Mouse (Mus musculus) liver, adult 2 months (tissue): ENCODE data around the gene Nrm. TPM values are rescaled to one million over a fixed set of nuclear protein-coding genes. Genes with fewer than 3 reads are reported as not detected.
A peak's percentile ranks its signal among the peaks of the same experiment; 100 is the strongest.

ENCODE experiments used
- DNase-seq: peaks from one replicate; pipeline ENCODE4 v3.0.0-alpha.2; 2011; ENCODE audit warnings: low read depth, low spot score; ENCODE audit errors: extremely low read depth
- H3K27ac ChIP-seq: fragments of 200-500 bp; replicated peaks from 2 replicates; pipeline ENCODE4 v1.5.1; 2012; ENCODE audit warnings: low read depth, mild to moderate bottlenecking, control low read depth, inconsistent platforms, low read length; ENCODE audit not compliant: insufficient read depth
- H3K27me3 ChIP-seq: fragments of 200-500 bp; 2 replicates; pipeline ENCODE4 v1.6.1; 2012; ENCODE audit warnings: mild to moderate bottlenecking, moderate library complexity, low read length, inconsistent platforms; ENCODE audit not compliant: control insufficient read depth, insufficient read depth
- H3K36me3 ChIP-seq: fragments of 200-500 bp; 2 replicates; pipeline ENCODE4 v1.6.1; 2012; ENCODE audit warnings: low read length, inconsistent platforms; ENCODE audit not compliant: control insufficient read depth, insufficient read depth
- H3K4me1 ChIP-seq: fragments of 200-500 bp; 2 replicates; pipeline ENCODE4 v1.6.1; 2011; ENCODE audit warnings: low read length; ENCODE audit not compliant: control insufficient read depth, insufficient read depth
- H3K4me3 ChIP-seq: fragments of 200-500 bp; 2 replicates; pipeline ENCODE4 v1.5.1; 2011; ENCODE audit warnings: low read depth, mild to moderate bottlenecking, control low read depth, low read length, moderate library complexity; ENCODE audit not compliant: insufficient read depth
- H3K79me2 ChIP-seq: fragments of 200-500 bp; 2 replicates; pipeline ENCODE4 v1.6.1; 2012; ENCODE audit warnings: inconsistent platforms, mild to moderate bottlenecking, low read length, moderate library complexity; ENCODE audit not compliant: control insufficient read depth, insufficient read depth
- H3K9ac ChIP-seq: fragments of 200-500 bp; 2 replicates; pipeline ENCODE4 v1.6.1; 2012; ENCODE audit warnings: low read depth, mild to moderate bottlenecking, control low read depth, inconsistent platforms, low read length
- CTCF ChIP-seq: fragments of 200-500 bp; IDR thresholded peaks from 2 replicates; pipeline ENCODE4 v1.5.1; 2011; ENCODE audit warnings: low read depth, low read length, control low read depth
- POLR2A ChIP-seq: fragments of 200-500 bp; IDR thresholded peaks from 2 replicates; pipeline ENCODE4 v1.6.1; 2011; ENCODE audit warnings: low read length, control low read depth; ENCODE audit not compliant: insufficient read depth; ENCODE audit errors: extremely low read depth
- WGBS: fragments of 180-500 bp; shearing (Covaris S2); methylation state at CpG from one replicate; pipeline ENCODE4 v1.1.7; 2018; 5-methylcytosine and 5-hydroxymethylcytosine counted together
- polyA plus RNA-seq: library from polyadenylated mRNA; depleted of rRNA; stranded (reverse); fragments of >200 nt; gene quantifications from 2 replicates; pipeline ENCODE4 v1.2.3, GENCODE M21; 2012
- total RNA-seq: library from RNA; depleted of rRNA; stranded (reverse); fragments of >200 nt; gene quantifications from 2 replicates; pipeline ENCODE4 v1.2.3, GENCODE M21; 2014

Gene Nrm
- total and polyA plus RNA-seq, 2 experiments: 0.18 to 2.4 TPM

DNA sequence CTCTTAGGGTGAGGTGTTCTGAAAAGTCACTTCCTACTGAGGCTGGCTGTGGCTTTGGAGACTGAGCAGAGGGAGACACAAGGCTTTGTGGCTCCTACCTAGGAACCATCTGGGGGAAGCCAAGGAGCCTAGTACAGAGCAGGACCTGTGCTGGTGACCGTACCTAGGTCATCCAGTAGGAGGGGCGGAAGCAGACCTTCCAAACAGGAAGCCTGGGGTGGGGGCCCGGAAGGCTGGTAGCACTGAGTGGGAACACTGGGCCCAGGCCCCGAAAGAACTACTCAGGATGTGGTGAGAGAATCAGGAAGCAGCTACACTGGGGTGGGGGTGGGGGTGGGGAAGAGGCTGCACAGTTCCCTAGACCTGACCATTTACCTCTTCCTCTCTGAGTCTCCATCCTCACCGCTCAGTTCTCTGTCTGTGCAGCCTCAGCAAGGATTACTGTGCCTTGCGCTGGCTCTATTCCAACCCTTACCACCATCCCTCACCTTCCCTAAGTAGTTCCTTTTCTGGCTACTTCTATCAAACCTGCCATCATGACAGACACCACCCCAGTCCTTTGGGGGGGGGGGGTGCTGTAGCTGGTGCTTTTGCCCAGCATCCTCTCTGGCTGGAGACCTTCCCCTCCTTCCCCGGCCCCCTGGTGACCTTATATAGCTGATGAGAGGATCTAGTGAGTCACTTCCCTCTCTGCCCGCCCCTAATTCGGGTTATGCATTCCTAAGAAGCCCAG lies 9.2 kb downstream of the Nrm start:
- Histone ChIP-seq H3K4me3 (peak overlapping the region; percentile 13), H3K79me2 (no peaks in the 10 kb centered on the region), H3K27ac (peak overlapping the region; percentile 81), H3K36me3 (no peaks in the 10 kb centered on the region), H3K9ac (peak overlapping the region; percentile 19; the same call in 1 of the 2 replicates), H3K27me3 (peaks cover 6% of the 10 kb centered on the region; the same call in 1 of the 2 replicates), H3K4me1 (peaks cover 6% of the 10 kb centered on the region)
- TF ChIP-seq CTCF (no peak), POLR2A (no peak)
- DNase-seq: peak; percentile 24
- WGBS: 70% methylated on average over 9 of the region's 9 CpGs

DNA sequence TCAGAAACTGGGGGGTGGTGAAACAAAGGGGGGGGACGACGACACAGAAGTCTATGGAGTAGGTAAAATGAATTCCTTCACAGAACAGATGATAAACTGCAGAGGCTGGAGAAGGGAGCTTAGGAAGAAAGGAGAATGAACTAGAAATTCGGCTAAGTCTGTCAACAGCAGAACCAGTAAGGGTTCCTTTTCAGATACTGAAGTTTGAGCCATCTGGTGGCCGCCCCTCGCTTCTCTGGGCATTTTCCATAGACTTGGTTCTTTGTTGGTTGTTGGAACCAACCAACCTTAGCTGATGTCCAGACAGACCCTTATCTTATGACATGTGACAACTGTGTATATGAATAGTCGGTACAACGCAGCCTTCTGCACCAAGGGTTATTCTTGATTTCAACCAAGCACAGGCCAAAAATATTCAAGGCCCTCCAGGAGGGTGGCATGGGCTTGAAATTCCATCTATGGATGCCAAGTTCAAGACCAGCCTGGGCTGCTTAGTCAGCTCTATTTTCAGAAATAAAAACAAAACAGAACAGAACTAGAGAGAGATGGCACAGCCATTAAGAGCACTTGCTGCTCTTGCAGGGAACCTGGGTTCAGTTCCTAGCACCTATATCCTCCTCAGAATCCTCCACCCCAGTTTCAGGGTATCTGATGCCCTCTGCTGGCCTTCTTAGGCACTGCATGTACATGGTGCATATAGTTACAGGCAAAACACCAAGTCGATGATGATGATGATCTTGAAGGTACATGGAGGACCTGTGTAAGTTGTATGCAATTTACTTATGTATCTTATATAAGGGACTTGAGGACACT lies 10.0 kb downstream of the Nrm start:
- TF ChIP-seq CTCF (peak; percentile 26; the same call in 1 of the 2 replicates), POLR2A (no peak)
- Histone ChIP-seq H3K4me3 (no peak overlapping the region), H3K79me2 (no peaks in the 10 kb centered on the region), H3K27me3 (no peaks in the 10 kb centered on the region; the same call in 1 of the 2 replicates), H3K27ac (peak overlapping the region; percentile 79), H3K9ac (no peak overlapping the region), H3K4me1 (peaks cover 5% of the 10 kb centered on the region), H3K36me3 (no peaks in the 10 kb centered on the region)
- 69% methylated on average over 8 of the region's 8 CpGs for WGBS
- no peak for DNase-seq

DNA sequence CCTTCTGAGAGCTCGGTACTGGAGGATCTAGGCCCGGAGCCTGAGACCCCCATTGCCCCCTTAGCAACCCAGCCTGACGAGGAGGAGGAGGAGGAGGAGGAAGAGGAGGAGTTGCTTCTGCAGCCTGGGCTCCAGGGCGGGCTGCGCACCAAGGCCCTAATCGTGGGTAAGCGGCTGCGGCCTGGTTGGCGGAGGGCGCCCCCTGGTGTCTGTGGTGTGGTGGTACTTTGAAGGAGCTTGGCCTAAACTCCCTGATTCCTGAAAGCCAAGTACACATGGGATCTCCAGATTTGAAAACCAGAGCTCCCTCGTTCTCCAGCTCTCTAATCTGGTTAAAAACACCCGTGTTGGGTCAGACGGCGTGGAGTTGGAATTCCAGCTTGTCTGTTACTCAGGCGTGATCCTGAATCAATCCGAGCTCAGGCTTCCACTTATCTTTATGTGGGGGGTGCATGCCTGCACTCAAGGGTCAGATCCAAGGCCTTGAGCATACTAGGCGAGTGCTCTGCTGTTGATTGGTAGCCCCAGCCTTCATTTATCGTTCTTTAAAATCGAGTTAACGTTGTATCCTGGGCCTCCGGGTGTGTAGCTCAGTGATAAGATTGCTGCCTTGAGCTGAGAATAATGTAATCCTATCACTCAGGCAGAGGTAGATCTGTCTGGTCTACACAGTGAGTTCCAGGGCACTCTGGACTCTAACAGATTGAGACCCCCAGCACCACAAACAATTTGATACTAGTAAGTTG lies 12.8 kb downstream of the Nrm start:
- Histone ChIP-seq H3K79me2 (no peaks in the 10 kb centered on the region), H3K27me3 (no peaks in the 10 kb centered on the region), H3K4me1 (peaks cover 5% of the 10 kb centered on the region), H3K4me3 (no peak overlapping the region), H3K27ac (no peak overlapping the region), H3K9ac (no peak overlapping the region), H3K36me3 (no peaks in the 10 kb centered on the region)
- peak; percentile 50 for DNase-seq
- peak; percentile 94 for TF ChIP-seq CTCF
- TF ChIP-seq POLR2A: no peak
- WGBS: 24% methylated on average over 21 of the region's 21 CpGs

DNA sequence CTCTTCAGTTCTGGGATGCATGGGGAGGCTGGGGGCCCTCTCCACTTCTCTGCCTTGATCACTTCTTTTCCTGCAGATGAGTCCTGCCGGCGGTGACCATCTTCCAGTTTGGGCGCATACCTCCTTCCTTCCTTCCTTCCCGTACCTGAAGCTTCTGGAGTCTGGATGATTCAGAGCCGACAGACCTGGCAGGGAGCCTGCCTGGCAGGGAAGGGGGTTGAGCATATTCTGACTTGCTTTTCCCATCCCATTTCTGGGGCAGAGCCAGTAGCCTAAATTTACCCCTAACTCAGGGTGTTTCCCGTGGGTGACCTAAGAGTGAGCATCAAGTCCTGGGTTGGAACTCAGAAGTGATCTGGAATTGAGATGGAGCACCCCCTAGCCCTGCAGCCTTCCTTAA lies 13.6 kb downstream of the Nrm start:
- DNase-seq: no peak
- TF ChIP-seq POLR2A: no peak
- no peak for TF ChIP-seq CTCF
- H3K4me1 ChIP-seq: peaks cover 5% of the 10 kb centered on the region

DNA sequence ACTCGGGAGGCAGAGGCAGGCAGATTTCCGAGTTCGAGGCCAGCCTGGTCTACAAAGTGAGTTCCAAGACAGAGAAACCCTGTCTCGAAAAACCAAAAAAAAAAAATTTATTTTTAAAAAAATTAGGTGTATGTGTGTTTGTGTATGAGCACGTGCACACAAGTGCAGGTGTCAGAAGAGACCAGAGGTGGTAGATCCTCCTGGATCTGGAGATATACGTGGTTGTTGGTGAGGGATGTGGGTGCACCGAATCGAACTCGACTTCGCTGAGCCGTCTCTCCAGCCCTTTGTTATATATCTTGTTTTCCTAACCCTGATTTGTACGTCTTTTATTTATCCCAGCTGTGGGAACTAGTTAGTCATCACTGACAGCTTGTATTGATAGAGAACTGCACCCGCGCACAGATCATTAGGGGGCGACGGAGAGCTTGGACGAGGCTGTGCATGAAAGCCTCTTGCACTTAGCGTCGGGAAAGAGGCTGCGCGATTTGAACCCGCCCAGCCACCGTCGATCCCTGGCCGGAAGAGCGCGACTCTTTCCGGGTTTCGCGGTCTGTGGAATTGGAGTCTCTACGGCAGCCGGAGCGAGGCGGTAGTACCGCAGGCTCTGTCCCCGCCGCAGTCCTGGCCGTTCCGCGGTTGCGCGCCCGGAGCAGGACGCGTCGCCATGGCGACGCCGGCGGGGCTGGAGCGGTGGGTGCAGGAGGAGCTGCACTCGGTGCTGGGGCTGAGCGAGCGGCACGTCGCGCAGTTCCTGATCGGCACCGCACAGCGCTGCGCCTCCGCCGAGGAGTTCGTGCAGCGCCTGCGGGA lies 18.3 kb downstream of the Nrm start, which contains the start of gene Dhx16:
Gene Dhx16 (plus strand): TSS at position 575 of the 813 bp plus-strand sequence.
- Histone ChIP-seq H3K9ac (peak within 1 kb of the TSS; percentile 94), H3K79me2 (0 out of 2 replicates have a peak, but pooled peaks cover 3% of the 10 kb centered on the region), H3K27me3 (no peaks in the 10 kb centered on the region), H3K27ac (peak within 1 kb of the TSS; percentile 53), H3K36me3 (peaks cover 9% of the 10 kb centered on the region; the same call in 1 of the 2 replicates), H3K4me3 (peak within 1 kb of the TSS; percentile 82), H3K4me1 (peaks cover 8% of the 10 kb centered on the region)
- 6% methylated on average over 66 of the region's 66 CpGs for WGBS
- TF ChIP-seq POLR2A (peak; percentile 56; the same call in 1 of the 2 replicates), CTCF (peak; percentile 88)
- peak; percentile 86 for DNase-seq

More for the DNA sequence above, 13.6 kb downstream of the Nrm start:
- 0 out of 2 replicates have a peak, but pooled peaks cover under 1% of the 10 kb centered on the region for H3K79me2 ChIP-seq
- 73% methylated on average over 6 of the region's 6 CpGs for WGBS
- H3K4me3 ChIP-seq: no peak overlapping the region
- no peaks in the 10 kb centered on the region for H3K27me3 ChIP-seq
- no peak overlapping the region for H3K9ac ChIP-seq
- no peaks in the 10 kb centered on the region for H3K36me3 ChIP-seq
- H3K27ac ChIP-seq: no peak overlapping the region
